ENCODE assay signal across 25 mouse cellular contexts in the genomic region with DNA sequence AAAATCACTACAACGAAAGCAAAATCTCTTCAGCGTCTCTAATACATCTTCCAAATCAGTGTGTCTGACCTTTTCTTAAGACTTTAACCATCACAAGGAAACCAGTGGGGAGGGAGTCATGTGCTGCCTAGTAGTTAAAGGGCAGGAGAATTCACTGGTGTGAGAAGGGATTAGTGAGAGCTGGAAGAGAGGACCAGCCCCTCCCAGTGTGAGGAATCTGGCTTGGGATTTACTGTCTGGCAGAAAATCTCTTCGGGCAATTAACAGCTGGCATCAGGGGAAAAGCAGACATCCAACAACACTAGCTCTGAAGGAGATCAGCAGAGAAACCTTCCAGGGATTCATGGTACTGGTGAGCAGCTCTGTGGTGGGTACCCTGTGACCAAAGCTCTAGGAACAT. TPM values are rescaled to one million over a fixed set of nuclear protein-coding genes. Genes with fewer than 3 reads are reported as not detected.
A peak's percentile ranks its signal among the peaks of the same experiment; 100 is the strongest.
DNase-seq lines count a peak whose midpoint lies in the region; ATAC-seq lines count a peak whose summit lies in the region.
"Had no signal": no experiment of that assay in that cellular context is flagged by ENCODE, and none has a peak within 500 bp of the region (broad histone marks: within the 10 kb centered on the region; RNA-seq: fewer than 3 reads in every experiment).

Gene Tyrp1 (plus strand): TSS at position 74 of the 400 bp plus-strand sequence.

- no peak within 1 kb of the TSS for H3K27ac ChIP-seq in midbrain, embryonic 12.5 days (replicated peaks)
- H3K27ac ChIP-seq: embryonic facial prominence, embryonic 13.5 days; heart, embryonic 10.5 days; limb, embryonic 13.5 days; liver, embryonic 13.5 days; lung, embryonic 15.5 days; stomach, postnatal 0 days had no signal

- no peak within 1 kb of the TSS for H3K9ac ChIP-seq in midbrain, embryonic 12.5 days (replicated peaks)
- H3K9ac ChIP-seq: embryonic facial prominence, embryonic 13.5 days; limb, embryonic 13.5 days; liver, embryonic 13.5 days; lung, embryonic 15.5 days had no signal

- H3K9me3 ChIP-seq in midbrain, embryonic 12.5 days = no peaks in the 10 kb centered on the region
- H3K9me3 ChIP-seq: embryonic facial prominence, embryonic 13.5 days; heart, embryonic 10.5 days; limb, embryonic 13.5 days; liver, embryonic 13.5 days; lung, embryonic 15.5 days had no signal

- 18% methylated on average over 3 of the region's 3 CpGs for WGBS in midbrain, embryonic 12.5 days

- intact Hi-C loops in left cerebral cortex, postnatal 4 days (cut with DNase I) = no loop called here
- intact Hi-C loops in left cerebral cortex, postnatal 10 days (cut with DNase I) = no loop called here

- H3K36me3 ChIP-seq in midbrain, embryonic 12.5 days = no peaks in the 10 kb centered on the region
- H3K36me3 ChIP-seq: embryonic facial prominence, embryonic 13.5 days; heart, embryonic 10.5 days; limb, embryonic 13.5 days; liver, embryonic 13.5 days; lung, embryonic 15.5 days had no signal

- 0 out of 2 replicates have a peak, but pooled peaks cover 4% of the 10 kb centered on the region for H3K4me1 ChIP-seq in midbrain, embryonic 12.5 days
- H3K4me1 ChIP-seq: embryonic facial prominence, embryonic 13.5 days; heart, embryonic 10.5 days; limb, embryonic 13.5 days; liver, embryonic 13.5 days; lung, embryonic 15.5 days had no signal

- H3K27me3 ChIP-seq in midbrain, embryonic 12.5 days = no peaks in the 10 kb centered on the region
- H3K27me3 ChIP-seq: embryonic facial prominence, embryonic 13.5 days; limb, embryonic 13.5 days; liver, embryonic 13.5 days; lung, embryonic 15.5 days had no signal

- peak; percentile 18 to 33 for DNase-seq in cerebellum, postnatal 14 days
- no peak for DNase-seq in cerebellum, postnatal 36 days
- peak; percentile 23 for DNase-seq in left cerebral cortex, postnatal 4 days
- no peak for DNase-seq in left cerebral cortex, postnatal 10 days (ENCODE audit: extremely low spot score in 1 of 2, low spot score in 2 of 2)
- DNase-seq in retina, postnatal 1 day = peak; percentile 71
- DNase-seq in spleen, postnatal 10 days (ENCODE audit: low spot score in 2 of 2) = no peak
- DNase-seq in ovary, postnatal 10 days (ENCODE audit: low spot score) = no peak
- DNase-seq: adrenal gland, postnatal 25 days; cerebellum, adult 18-20 months; kidney, adult 8-10 months; kidney, postnatal 25 days; liver, embryonic 13.5 days; right cerebral cortex, postnatal 14 days had no signal

- peak; percentile 31; the same call in 1 of the 2 replicates for ATAC-seq in midbrain, embryonic 12.5 days (ENCODE audit: low FRiP score, low read depth)
- ATAC-seq: CD4-positive, CD25-positive, alpha-beta regulatory T cell, adult 4 months; inflammation-experienced regulatory T-cells, adult 6 months had no signal

- no peak within 1 kb of the TSS for H3K4me2 ChIP-seq in midbrain, embryonic 12.5 days (replicated peaks)
- H3K4me2 ChIP-seq: embryonic facial prominence, embryonic 13.5 days; limb, embryonic 13.5 days; liver, embryonic 13.5 days; lung, embryonic 15.5 days had no signal

- no peak within 1 kb of the TSS for H3K4me3 ChIP-seq in midbrain, embryonic 12.5 days
- H3K4me3 ChIP-seq: embryonic facial prominence, embryonic 13.5 days; heart, embryonic 10.5 days; limb, embryonic 13.5 days; liver, embryonic 13.5 days; lung, embryonic 15.5 days had no signal

RNA-seq across cellular contexts. Expression of gene Tyrp1, which starts in this region (rescaled TPM):
- total RNA-seq in left cerebral cortex, postnatal 4 days (2021) = under 1 TPM in 1 of 2 experiments, not detected in 1; 0.16 TPM
- total RNA-seq in left cerebral cortex, postnatal 10 days (2021) = under 1 TPM; 0.21 to 0.24 TPM
- 0.29 and 0.31 TPM in 2 replicates for polyA plus RNA-seq in midbrain, embryonic 12.5 days (2016; fragmentation: Nextera tagmentation; extraction: Ambion mirVana)
- total RNA-seq: adrenal gland, postnatal 25 days; ES-E14; monocyte, adult 5-6 weeks had no signal
- polyA plus RNA-seq: CD4-positive, CD25-positive, alpha-beta regulatory T cell, adult 4 months; heart, embryonic 10.5 days; hindbrain, embryonic 11.5 days; inflammation-experienced regulatory T-cells, adult 6 months; liver, embryonic 13.5 days; lung, embryonic 15.5 days; neural tube, embryonic 11.5 days; stomach, postnatal 0 days had no signal

Comparison
In these comparisons a context has a peak if more than half of its experiments do, and no peak if none do; other contexts are left out.
1. DNase-seq: peak in cerebellum, postnatal 14 days (2 of 2) and retina, postnatal 1 day (single experiment); none in cerebellum, postnatal 36 days (0 of 2), left cerebral cortex, postnatal 10 days (0 of 2), spleen, postnatal 10 days (0 of 2) and ovary, postnatal 10 days (single experiment).
2. Peak in DNase-seq in left cerebral cortex, postnatal 4 days; RNA of the gene not detected or under 1 TPM.
3. Peak in ATAC-seq in midbrain, embryonic 12.5 days; RNA of the gene not detected or under 1 TPM.